Mouse (Mus musculus): Measurements from ENCODE around the gene Rftn1. TPM values are rescaled to one million over a fixed set of nuclear protein-coding genes. Genes with fewer than 3 reads are reported as not detected.

Rftn1 gene
- polyA plus RNA-seq (2015; fragmentation: Nextera tagmentation; extraction: Ambion mirVana): 16.4 and 17.0 TPM in 2 replicates

GRCm38 (mm10) chr17:50190131-50191015 lies at the start of gene Rftn1:
Rftn1 (minus strand) TSS chr17:50190674.

Other genes starting within 250 kb of the Rftn1 start
- 0.73 and 1.3 TPM in 2 replicates for gene Dazl, start 103.0 kb upstream of the Rftn1 start, polyA plus RNA-seq (2015; fragmentation: Nextera tagmentation; extraction: Ambion mirVana)